Mouse (Mus musculus) intestine, embryonic 16.5 days (tissue): ENCODE measurements around the gene Kcnj9. TPM values are rescaled to one million over a fixed set of nuclear protein-coding genes. Genes with fewer than 3 reads are reported as not detected.

Experiments used
- ATAC-seq: fragments of 200-750 bp; cut with Nextera tagmentation; 2 replicates; pipeline ENCODE4 v1.8.0; 2017; ENCODE audit warnings: moderate TSS enrichment, moderate library complexity
- H3K27ac ChIP-seq: fragments of 300-500 bp; sonication (generic); 2 replicates; pipeline ENCODE4 v1.5.1; 2014; ENCODE audit warnings: mild to moderate bottlenecking, low read length
- H3K27me3 ChIP-seq: fragments of 300-500 bp; sonication (generic); replicated peaks from 2 replicates; pipeline ENCODE4 v1.6.1; 2014; ENCODE audit warnings: low read length, control low read depth, mixed read lengths; ENCODE audit not compliant: control insufficient read depth, insufficient read depth
- H3K36me3 ChIP-seq: fragments of 300-500 bp; sonication (generic); 2 replicates; pipeline ENCODE4 v1.6.1; 2014; ENCODE audit warnings: low read length, control low read depth; ENCODE audit not compliant: control insufficient read depth, insufficient read depth
- H3K4me1 ChIP-seq: fragments of 300-500 bp; sonication (generic); 2 replicates; pipeline ENCODE4 v1.6.1; 2014; ENCODE audit warnings: low read length, control low read depth, mixed read lengths; ENCODE audit not compliant: control insufficient read depth, insufficient read depth
- H3K4me2 ChIP-seq: fragments of 300-500 bp; sonication (generic); 2 replicates; pipeline ENCODE4 v1.6.1; 2014; ENCODE audit warnings: low read depth, low read length, control low read depth
- H3K4me3 ChIP-seq: fragments of 300-500 bp; sonication (generic); 2 replicates; pipeline ENCODE4 v1.5.1; 2014; ENCODE audit warnings: mild to moderate bottlenecking, low read length
- H3K9ac ChIP-seq: fragments of 300-500 bp; sonication (generic); 2 replicates; pipeline ENCODE4 v1.6.1; 2014; ENCODE audit warnings: low read depth, low read length
- H3K9me3 ChIP-seq: fragments of 300-500 bp; sonication (generic); 2 replicates; pipeline ENCODE4 v1.6.1; 2016; ENCODE audit warnings: low read length, control low read depth; ENCODE audit not compliant: control insufficient read depth
- WGBS: fragments of 180-500 bp; shearing (Covaris S2); extraction: QIAGEN DNeasy Blood & Tissue Kit; methylation state at CpG from one replicate; pipeline ENCODE4 v1.1.7; 2014; 5-methylcytosine and 5-hydroxymethylcytosine counted together
- polyA plus RNA-seq: library from polyadenylated mRNA; unstranded; fragments of >200 nt; fragmentation: Nextera tagmentation; extraction: Ambion mirVana; gene quantifications from 2 replicates; pipeline ENCODE4 v1.2.1, GENCODE M21; 2015

Gene Kcnj9
- polyA plus RNA-seq, 1 experiment from 2014 or later = not detected

DNA sequence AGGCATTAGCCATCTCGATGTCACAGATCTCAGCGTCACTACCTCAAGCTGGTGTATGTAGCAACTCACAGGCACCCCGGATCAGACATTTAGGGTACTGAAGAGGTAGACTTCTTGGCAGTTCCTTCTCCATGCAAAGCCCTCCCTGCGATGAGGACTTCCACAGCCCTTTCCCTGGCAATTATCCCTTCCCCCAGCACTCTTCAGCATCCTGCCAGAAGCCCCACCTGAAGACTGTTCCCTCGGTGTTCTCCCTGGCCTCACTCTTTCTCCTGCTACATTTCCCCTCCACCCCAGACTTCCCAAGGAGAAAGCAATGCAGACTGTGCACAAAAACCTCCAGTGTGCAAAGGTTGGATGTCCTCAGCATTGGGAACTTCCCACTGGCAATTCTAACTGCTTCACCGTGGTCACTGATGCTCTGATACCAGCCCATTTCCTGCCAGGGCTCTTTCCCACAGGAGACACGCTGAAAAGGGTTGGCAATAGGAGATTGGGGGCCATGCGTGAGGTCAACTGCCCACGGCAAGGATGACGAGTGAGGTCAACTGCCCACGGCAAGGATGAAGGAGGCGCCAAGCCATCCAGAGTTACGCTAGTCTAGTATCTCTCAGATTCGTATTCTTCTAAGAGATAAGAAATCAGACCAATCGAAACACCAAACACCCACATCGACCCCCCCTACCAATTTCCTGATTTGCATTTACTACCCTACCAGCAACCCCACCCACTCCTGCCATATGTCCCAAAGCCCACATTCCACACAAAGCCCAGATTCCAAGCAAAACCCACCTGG lies 1.7 kb downstream of the Kcnj9 start:
- Histone ChIP-seq H3K27me3 (peaks cover 46% of the 10 kb centered on the region), H3K36me3 (no peaks in the 10 kb centered on the region), H3K4me2 (no peak overlapping the region), H3K4me3 (no peak overlapping the region), H3K9ac (no peak overlapping the region), H3K4me1 (peaks cover 8% of the 10 kb centered on the region; the same call in 1 of the 2 replicates), H3K9me3 (peaks cover 3% of the 10 kb centered on the region; the same call in 1 of the 2 replicates), H3K27ac (no peak overlapping the region)
- ATAC-seq = no peak
- WGBS = 87% methylated on average over 16 of the region's 16 CpGs

DNA sequence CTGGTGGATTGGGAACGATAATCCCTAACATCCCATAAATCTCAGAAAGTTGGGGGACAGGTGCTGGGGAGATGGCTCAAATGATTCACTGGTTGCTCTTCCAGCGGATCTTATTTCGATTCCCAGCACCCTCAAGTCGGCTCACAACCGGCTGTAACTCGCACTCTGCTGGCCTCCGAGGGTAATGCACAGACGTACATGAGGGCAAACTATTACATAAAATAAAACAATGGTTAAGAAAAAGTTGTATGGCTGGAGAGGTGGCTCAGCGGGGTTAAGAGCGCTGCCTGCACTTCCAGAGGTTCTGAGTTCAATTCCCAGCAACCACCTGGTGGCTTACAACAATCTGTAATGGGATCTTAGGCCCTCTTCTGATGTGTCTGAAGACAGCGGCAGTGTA lies 2.4 kb downstream of the Kcnj9 start:
- H3K36me3 ChIP-seq = no peaks in the 10 kb centered on the region
- 60% methylated on average over 11 of the region's 11 CpGs for WGBS
- H3K4me2 ChIP-seq = peak overlapping the region; percentile 94
- H3K4me3 ChIP-seq = peak overlapping the region; percentile 51
- no peak for ATAC-seq
- H3K27ac ChIP-seq = no peak overlapping the region
- peaks cover 8% of the 10 kb centered on the region; the same call in 1 of the 2 replicates for H3K4me1 ChIP-seq
- H3K27me3 ChIP-seq = peaks cover 46% of the 10 kb centered on the region
- H3K9me3 ChIP-seq = peaks cover 3% of the 10 kb centered on the region; the same call in 1 of the 2 replicates
- peak overlapping the region; percentile 62; the same call in 1 of the 2 replicates for H3K9ac ChIP-seq

DNA sequence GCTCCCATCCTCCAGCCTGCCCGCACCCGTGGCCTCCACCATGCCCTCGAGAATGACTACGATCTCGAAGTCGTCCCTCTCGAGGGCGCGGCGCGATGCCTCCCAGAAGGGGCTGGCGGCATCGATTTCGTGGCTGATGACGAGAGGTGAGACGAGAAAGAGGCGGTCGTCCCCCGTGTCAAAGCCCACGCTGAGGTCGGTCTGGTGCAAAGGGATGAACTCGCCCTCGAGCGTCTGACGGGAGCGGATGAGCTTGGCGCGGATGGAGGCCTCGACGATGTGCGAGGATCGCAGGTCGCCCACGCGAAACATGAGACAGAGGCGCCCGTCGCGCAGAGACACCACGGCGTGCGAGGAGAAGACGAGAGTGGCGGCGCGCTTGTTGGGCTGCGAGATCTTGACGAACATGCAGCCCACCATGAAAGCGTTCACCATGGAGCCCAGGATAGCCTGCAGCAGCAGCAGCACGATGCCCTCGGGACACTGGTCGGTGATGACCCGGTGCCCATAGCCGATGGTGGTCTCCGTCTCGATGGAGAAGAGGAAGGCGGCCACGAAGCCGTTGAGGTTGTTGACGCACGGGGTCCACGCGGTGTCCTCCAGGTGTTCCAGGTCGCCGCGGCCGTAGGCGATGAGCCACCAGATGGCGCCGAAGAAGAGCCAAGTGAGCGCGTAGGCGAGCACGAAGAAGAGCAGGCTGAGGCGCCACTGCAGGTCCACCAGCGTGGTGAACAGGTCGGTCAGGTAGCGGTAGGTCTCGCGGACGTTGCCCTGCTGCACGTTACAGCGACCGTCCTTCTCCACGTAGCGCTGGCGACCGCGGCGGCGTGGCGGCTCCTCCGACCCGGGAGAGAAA lies 3.2 kb downstream of the Kcnj9 start:
- H3K9me3 ChIP-seq = peaks cover 3% of the 10 kb centered on the region; the same call in 1 of the 2 replicates
- ATAC-seq = peak; percentile 75
- peak overlapping the region; percentile 62 for H3K9ac ChIP-seq
- H3K27me3 ChIP-seq = peaks cover 46% of the 10 kb centered on the region
- WGBS = 15% methylated on average over 94 of the region's 94 CpGs
- peak overlapping the region; percentile 51 for H3K4me3 ChIP-seq
- peaks cover 8% of the 10 kb centered on the region; the same call in 1 of the 2 replicates for H3K4me1 ChIP-seq
- no peaks in the 10 kb centered on the region for H3K36me3 ChIP-seq
- H3K4me2 ChIP-seq = peak overlapping the region; percentile 94
- H3K27ac ChIP-seq = no peak overlapping the region

DNA sequence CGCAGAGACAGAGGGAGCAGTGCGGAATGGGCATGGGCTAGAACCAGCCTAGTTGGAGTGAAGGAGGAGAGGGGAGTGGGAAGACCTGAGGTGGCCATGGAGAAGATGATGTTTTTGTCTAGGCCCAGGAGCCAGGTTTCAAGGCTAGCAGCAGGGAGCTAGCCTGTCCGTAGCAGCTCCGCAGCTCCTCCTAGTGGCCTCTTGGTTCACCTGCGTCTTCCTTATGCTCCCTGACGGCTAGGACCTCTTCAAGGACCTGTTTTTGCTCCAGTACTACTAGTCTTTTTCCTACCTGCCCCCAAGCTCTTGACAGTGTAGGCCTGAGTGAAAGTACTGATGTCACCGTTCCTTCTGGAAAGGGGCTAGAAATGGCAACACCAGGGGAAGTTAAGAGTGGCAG lies 4.4 kb downstream of the Kcnj9 start:
- WGBS = 12% methylated on average over 7 of the region's 7 CpGs
- Histone ChIP-seq H3K27me3 (peaks cover 43% of the 10 kb centered on the region), H3K4me1 (peaks cover 10% of the 10 kb centered on the region), H3K36me3 (no peaks in the 10 kb centered on the region), H3K9me3 (peaks cover 3% of the 10 kb centered on the region; the same call in 1 of the 2 replicates), H3K4me3 (no peak overlapping the region), H3K9ac (no peak overlapping the region), H3K27ac (no peak overlapping the region), H3K4me2 (no peak overlapping the region)
- peak; percentile 55 for ATAC-seq

DNA sequence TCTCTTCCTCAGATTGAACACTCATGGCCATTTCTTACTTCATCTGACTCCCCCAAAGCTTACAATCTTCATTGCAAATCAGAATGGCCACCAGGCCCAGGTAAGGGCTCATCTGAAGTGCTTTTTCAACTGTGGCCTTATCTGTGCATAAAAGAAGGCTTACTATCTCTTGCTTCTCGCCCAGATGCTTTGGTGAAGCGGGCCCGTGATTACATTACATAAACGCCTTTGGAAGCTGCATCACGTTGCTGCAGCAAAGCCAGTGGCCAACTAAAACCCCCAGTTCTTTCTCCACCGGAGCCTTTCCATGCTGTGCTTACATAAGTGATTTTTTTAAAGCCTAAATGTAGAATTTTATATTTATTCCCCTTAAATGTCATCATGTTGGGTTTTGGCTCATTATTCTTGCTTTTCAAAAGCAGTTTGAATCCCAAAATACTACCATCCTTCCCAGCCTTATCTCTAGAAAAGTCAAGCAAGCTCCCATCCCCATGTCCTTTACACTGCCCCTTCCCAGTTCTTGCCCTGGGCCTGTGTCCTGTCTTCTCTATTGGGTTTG lies 5.2 kb downstream of the Kcnj9 start:
- Histone ChIP-seq H3K9me3 (peaks cover 3% of the 10 kb centered on the region; the same call in 1 of the 2 replicates), H3K27ac (no peak overlapping the region), H3K4me2 (no peak overlapping the region), H3K4me3 (no peak overlapping the region), H3K4me1 (peaks cover 13% of the 10 kb centered on the region), H3K9ac (no peak overlapping the region), H3K36me3 (no peaks in the 10 kb centered on the region), H3K27me3 (peaks cover 35% of the 10 kb centered on the region)
- WGBS = 69% methylated on average over 6 of the region's 6 CpGs
- no peak for ATAC-seq

DNA sequence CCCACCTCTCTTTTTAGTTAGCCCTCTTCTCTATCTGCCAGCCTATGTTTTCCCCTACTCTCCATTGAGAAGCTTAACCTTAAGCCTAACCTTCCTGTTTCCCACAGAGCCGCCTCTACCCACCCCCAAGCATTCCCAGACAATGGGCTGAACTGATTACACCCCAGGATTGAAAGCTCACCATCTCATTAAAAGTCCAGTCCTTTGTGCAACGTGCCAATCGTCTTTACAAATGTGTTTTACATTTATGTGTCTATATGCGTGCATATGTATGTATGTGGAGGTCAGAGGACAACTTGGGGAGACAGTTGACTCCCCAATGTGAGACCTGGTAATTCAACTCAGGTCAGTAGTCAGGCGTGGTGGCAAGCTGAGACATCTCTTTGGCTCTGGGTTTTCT lies 5.8 kb downstream of the Kcnj9 start:
- peaks cover 13% of the 10 kb centered on the region for H3K4me1 ChIP-seq
- no peak overlapping the region for H3K4me2 ChIP-seq
- H3K9ac ChIP-seq = no peak overlapping the region
- H3K27me3 ChIP-seq = peaks cover 30% of the 10 kb centered on the region
- ATAC-seq = no peak
- peaks cover 2% of the 10 kb centered on the region; the same call in 1 of the 2 replicates for H3K36me3 ChIP-seq
- 57% methylated on average over 5 of the region's 5 CpGs for WGBS
- H3K4me3 ChIP-seq = no peak overlapping the region
- H3K9me3 ChIP-seq = peaks cover 3% of the 10 kb centered on the region; the same call in 1 of the 2 replicates
- H3K27ac ChIP-seq = no peak overlapping the region

DNA sequence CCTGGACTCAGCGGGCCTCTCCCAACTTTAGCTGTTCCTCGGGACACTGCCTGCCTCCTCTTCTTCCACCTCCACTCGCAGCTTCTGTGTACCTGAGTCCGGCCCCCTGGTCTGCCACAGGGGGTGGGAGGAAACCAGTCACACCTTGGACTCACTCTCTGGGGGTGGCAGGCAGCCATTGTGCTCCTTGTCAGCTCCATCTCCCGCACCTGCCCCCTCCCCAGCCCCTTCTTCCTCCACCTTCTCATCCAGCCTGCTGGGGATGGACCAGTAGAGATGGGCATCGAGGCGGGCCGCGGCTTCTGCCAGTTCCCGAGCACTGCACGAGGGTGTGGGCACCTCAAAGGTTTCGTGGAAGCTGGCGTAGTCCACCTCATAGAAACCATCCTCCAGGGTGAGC lies 6.4 kb downstream of the Kcnj9 start:
- 66% methylated on average over 13 of the region's 13 CpGs for WGBS

DNA sequence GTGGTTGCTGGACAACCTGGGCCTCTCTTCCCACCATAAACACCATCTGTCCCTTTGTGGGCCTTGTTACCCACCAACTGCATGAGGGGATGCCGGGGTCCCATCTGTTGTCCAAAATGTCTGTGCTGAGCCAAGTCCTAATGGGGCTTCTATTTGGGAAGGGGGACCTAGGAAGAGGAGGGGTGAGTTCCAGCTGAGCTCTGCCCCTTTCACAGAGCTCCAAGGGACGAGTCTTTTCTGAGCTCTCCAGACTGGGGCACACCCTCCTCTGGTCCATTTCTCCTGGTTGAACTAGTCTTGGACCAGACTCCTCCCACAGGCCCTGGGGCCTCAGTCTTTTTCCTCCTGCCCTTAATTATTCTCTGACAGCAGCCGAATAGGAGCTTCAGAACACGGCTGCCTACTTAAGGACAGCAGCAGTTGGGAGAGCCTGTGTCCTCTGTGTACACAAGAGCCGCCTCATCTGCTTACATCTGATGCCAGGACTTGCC lies 9.2 kb downstream of the Kcnj9 start:
- Histone ChIP-seq H3K9me3 (no peaks in the 10 kb centered on the region), H3K4me3 (no peak overlapping the region), H3K27me3 (peaks cover 2% of the 10 kb centered on the region; the same call in 1 of the 2 replicates), H3K9ac (no peak overlapping the region; the same call in 1 of the 2 replicates), H3K36me3 (peaks cover 9% of the 10 kb centered on the region), H3K27ac (no peak overlapping the region), H3K4me1 (peaks cover 5% of the 10 kb centered on the region; the same call in 1 of the 2 replicates), H3K4me2 (no peak overlapping the region)
- peak; percentile 38; the same call in 1 of the 2 replicates for ATAC-seq
- 33% methylated on average over 5 of the region's 5 CpGs for WGBS

More for the DNA sequence above, 6.4 kb downstream of the Kcnj9 start:
- ATAC-seq = no peak
- Histone ChIP-seq H3K4me3 (no peak overlapping the region), H3K27ac (no peak overlapping the region), H3K9me3 (peaks cover 3% of the 10 kb centered on the region; the same call in 1 of the 2 replicates), H3K36me3 (peaks cover 6% of the 10 kb centered on the region; the same call in 1 of the 2 replicates), H3K27me3 (peaks cover 26% of the 10 kb centered on the region), H3K4me2 (no peak overlapping the region), H3K4me1 (peaks cover 13% of the 10 kb centered on the region), H3K9ac (no peak overlapping the region)
